ENCODE assay signal across 17 mouse cellular contexts in genomic region chr13:112178031-112178430, GRCm38 (mm10).
DNase-seq lines count a peak whose midpoint lies in the region.
"Had no signal": no experiment of that assay in that cellular context is flagged by ENCODE, and none has a peak within 500 bp of the region (broad histone marks: within the 10 kb centered on the region; RNA-seq: fewer than 3 reads in every experiment).

No protein-coding gene starts in this region.

- no peaks in the 10 kb centered on the region for H3K36me3 ChIP-seq in heart, embryonic 10.5 days
- H3K36me3 ChIP-seq: G1E had no signal

- intact Hi-C loops in heart, postnatal 36 days (cut with DNase I) = no loop called here
- intact Hi-C loops in heart, postnatal 25 days (cut with DNase I) = no loop called here

- H3K4me3 ChIP-seq in heart, embryonic 10.5 days = no peak overlapping the region

- no peak overlapping the region for H3K27ac ChIP-seq in heart, embryonic 10.5 days

- H3K4me1 ChIP-seq in heart, embryonic 10.5 days = no peaks in the 10 kb centered on the region

- 80% methylated on average over 4 of the region's 4 CpGs for WGBS in heart, embryonic 10.5 days

- H3K9me3 ChIP-seq in heart, embryonic 10.5 days = no peaks in the 10 kb centered on the region
- H3K9me3 ChIP-seq: G1E had no signal

- H3K27me3 ChIP-seq in heart, embryonic 10.5 days (ENCODE audit: insufficient read depth, poor library complexity, severe bottlenecking) = no peaks in the 10 kb centered on the region
- H3K27me3 ChIP-seq: CH12.LX, Patski had no signal

- peak; percentile 79 for DNase-seq in heart, adult 11 months
- no peak for DNase-seq in heart, postnatal 36 days
- DNase-seq in heart, embryonic 10.5 days (ENCODE audit: low spot score) = peak; percentile 66
- DNase-seq in heart, postnatal 25 days (ENCODE audit: low spot score) = no peak
- DNase-seq: adrenal gland, adult 2 months; adrenal gland, adult 8-10 months; adrenal gland, postnatal 10 days; adrenal gland, postnatal 14 days; adrenal gland, postnatal 25 days; adrenal gland, postnatal 36 days; B cell, adult 2 months; cerebellum, adult 11 months; cerebellum, adult 11-12 months; cerebellum, adult 18-20 months had no signal

Comparison
In these comparisons a context has a peak if more than half of its experiments do, and no peak if none do; other contexts are left out.
1. DNase-seq: peak in heart, adult 11 months (single experiment) and heart, embryonic 10.5 days (single experiment); none in heart, postnatal 36 days (0 of 2) and heart, postnatal 25 days (single experiment).